Mouse (Mus musculus) neural tube, embryonic 13.5 days (tissue): Measurements from ENCODE around the gene Gm572. TPM values are rescaled to one million over a fixed set of nuclear protein-coding genes. Genes with fewer than 3 reads are reported as not detected.

Experiments
- ATAC-seq: fragments of 200-750 bp; cut with Nextera tagmentation; 2 replicates; pipeline ENCODE4 v1.8.0; 2017; ENCODE audit warnings: low read depth, mild to moderate bottlenecking, moderate TSS enrichment, moderate library complexity
- H3K27ac ChIP-seq: fragments of 300-500 bp; sonication (generic); replicated peaks from 2 replicates; pipeline ENCODE4 v1.5.1; 2015; ENCODE audit warnings: moderate library complexity, mild to moderate bottlenecking, inconsistent platforms
- H3K27me3 ChIP-seq: fragments of 300-500 bp; sonication (generic); 2 replicates; pipeline ENCODE4 v1.6.1; 2015; ENCODE audit warnings: mild to moderate bottlenecking, inconsistent platforms
- H3K36me3 ChIP-seq: fragments of 300-500 bp; sonication (generic); 2 replicates; pipeline ENCODE4 v1.6.1; 2015; ENCODE audit warnings: mild to moderate bottlenecking, inconsistent platforms
- H3K4me1 ChIP-seq: fragments of 300-500 bp; sonication (generic); replicated peaks from 2 replicates; pipeline ENCODE4 v1.6.1; 2015; ENCODE audit warnings: inconsistent platforms
- H3K4me2 ChIP-seq: fragments of 300-500 bp; sonication (generic); 2 replicates; pipeline ENCODE4 v1.6.1; 2015; ENCODE audit warnings: inconsistent platforms, mild to moderate bottlenecking, moderate library complexity
- H3K4me3 ChIP-seq: fragments of 300-500 bp; sonication (generic); 2 replicates; pipeline ENCODE4 v1.5.1; 2015; ENCODE audit warnings: mild to moderate bottlenecking, inconsistent platforms
- H3K9ac ChIP-seq: fragments of 300-500 bp; sonication (generic); 2 replicates; pipeline ENCODE4 v1.6.1; 2015; ENCODE audit warnings: moderate library complexity, mild to moderate bottlenecking, inconsistent platforms
- H3K9me3 ChIP-seq: fragments of 300-500 bp; sonication (generic); 2 replicates; pipeline ENCODE4 v1.6.1; 2016; ENCODE audit warnings: inconsistent platforms
- WGBS: fragments of 180-500 bp; shearing (Covaris S2); methylation state at CpG from one replicate; pipeline ENCODE4 v1.1.7; 2015; 5-methylcytosine and 5-hydroxymethylcytosine counted together
- polyA plus RNA-seq: library from polyadenylated mRNA; unstranded; fragments of >200 nt; fragmentation: Nextera tagmentation; extraction: Ambion mirVana; gene quantifications from 2 replicates; pipeline ENCODE4 v1.2.1, GENCODE M21; 2015

The Gm572 gene
- polyA plus RNA-seq, 1 experiment from 2014 or later = not detected

- Histone ChIP-seq H3K9me3 (no peaks in the 10 kb centered on the region), H3K36me3 (no peaks in the 10 kb centered on the region), H3K9ac (no peak overlapping the region), H3K27ac (0 out of 2 replicates have a peak overlapping the region, but pooled peaks have one; percentile 33), H3K4me1 (peaks cover 28% of the 10 kb centered on the region), H3K4me2 (no peak overlapping the region), H3K27me3 (0 out of 2 replicates have a peak, but pooled peaks cover 6% of the 10 kb centered on the region), H3K4me3 (no peak overlapping the region)
- 45% methylated on average over 16 of the region's 16 CpGs for whole genome bisulfite sequencing
- peak; percentile 51; the same call in 1 of the 2 replicates for ATAC-seq
Observed at GRCm38 (mm10) chr4:148676188-148676960, 33.3 kb downstream of the Gm572 start.

GRCm38 (mm10) chr4:148676961-148677637 is 34.0 kb downstream of the Gm572 start:
- H3K9me3 ChIP-seq = no peaks in the 10 kb centered on the region
- no peak overlapping the region for H3K9ac ChIP-seq
- no peak for ATAC-seq
- peak overlapping the region; percentile 43; the same call in 1 of the 2 replicates for H3K27ac ChIP-seq
- 32% methylated on average over 19 of the region's 20 CpGs for WGBS
- no peaks in the 10 kb centered on the region for H3K36me3 ChIP-seq
- no peak overlapping the region for H3K4me2 ChIP-seq
- H3K4me1 ChIP-seq = peaks cover 35% of the 10 kb centered on the region
- no peak overlapping the region for H3K4me3 ChIP-seq
- 0 out of 2 replicates have a peak, but pooled peaks cover 6% of the 10 kb centered on the region for H3K27me3 ChIP-seq

DNA sequence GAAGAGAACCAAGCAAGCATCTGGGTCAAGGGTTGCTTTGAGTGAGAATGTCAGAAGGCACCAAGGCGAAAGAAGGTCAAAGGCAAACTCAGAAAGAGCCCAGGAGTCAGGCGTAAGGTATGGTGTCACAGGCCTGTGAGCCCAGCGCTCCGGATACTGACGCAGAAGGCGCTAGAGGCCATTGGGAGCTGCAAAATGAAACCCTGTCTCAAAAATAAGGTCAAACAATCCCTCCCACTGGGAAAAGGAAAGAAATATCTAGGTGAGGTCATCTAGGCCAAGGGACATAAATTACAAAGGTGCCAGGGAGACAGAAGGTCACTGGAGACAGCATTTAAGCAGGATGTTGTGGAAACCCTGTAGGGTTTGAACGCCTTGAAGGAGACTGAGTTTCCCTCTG is 35.0 kb downstream of the Gm572 start:
- Histone ChIP-seq H3K27me3 (0 out of 2 replicates have a peak, but pooled peaks cover 6% of the 10 kb centered on the region), H3K4me2 (no peak overlapping the region), H3K36me3 (no peaks in the 10 kb centered on the region), H3K4me3 (no peak overlapping the region), H3K9ac (no peak overlapping the region), H3K4me1 (peaks cover 35% of the 10 kb centered on the region), H3K27ac (no peak overlapping the region), H3K9me3 (no peaks in the 10 kb centered on the region)
- no peak for ATAC-seq
- WGBS = 74% methylated on average over 7 of the region's 7 CpGs

DNA sequence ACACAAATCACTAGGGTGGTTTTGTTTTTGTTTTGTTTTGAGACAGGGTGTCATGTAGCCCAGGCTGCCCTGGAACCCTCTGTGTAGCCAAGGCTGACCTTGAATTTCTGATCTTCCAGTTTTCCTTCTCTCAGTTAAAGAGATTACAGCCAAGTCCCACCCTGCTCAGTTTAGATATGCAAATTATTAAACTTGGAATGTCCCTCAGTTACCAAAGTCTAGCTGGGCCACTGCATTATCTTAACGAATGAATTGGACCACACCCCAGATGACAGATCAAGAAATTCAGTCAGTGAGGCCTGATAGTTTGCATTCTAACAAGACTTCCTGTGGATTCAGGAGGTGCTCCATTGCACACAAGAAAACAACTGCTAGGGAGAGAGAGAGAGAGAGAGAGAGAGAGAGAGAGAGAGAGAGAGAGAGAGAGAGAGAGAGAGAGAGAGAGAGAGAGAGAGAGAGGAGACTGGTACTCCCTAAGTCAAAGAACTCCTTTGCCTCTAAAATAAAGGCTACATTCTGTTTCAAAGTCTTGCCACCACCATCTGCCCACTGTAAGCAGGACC is 37.5 kb downstream of the Gm572 start:
- no peak overlapping the region for H3K4me3 ChIP-seq
- WGBS = 73% methylated on average over 1 of the region's 1 CpGs
- H3K9ac ChIP-seq = no peak overlapping the region
- peaks cover 28% of the 10 kb centered on the region for H3K4me1 ChIP-seq
- no peak for ATAC-seq
- no peaks in the 10 kb centered on the region for H3K9me3 ChIP-seq
- H3K4me2 ChIP-seq = no peak overlapping the region
- 0 out of 2 replicates have a peak, but pooled peaks cover 11% of the 10 kb centered on the region for H3K27me3 ChIP-seq
- no peak overlapping the region for H3K27ac ChIP-seq
- no peaks in the 10 kb centered on the region for H3K36me3 ChIP-seq

DNA sequence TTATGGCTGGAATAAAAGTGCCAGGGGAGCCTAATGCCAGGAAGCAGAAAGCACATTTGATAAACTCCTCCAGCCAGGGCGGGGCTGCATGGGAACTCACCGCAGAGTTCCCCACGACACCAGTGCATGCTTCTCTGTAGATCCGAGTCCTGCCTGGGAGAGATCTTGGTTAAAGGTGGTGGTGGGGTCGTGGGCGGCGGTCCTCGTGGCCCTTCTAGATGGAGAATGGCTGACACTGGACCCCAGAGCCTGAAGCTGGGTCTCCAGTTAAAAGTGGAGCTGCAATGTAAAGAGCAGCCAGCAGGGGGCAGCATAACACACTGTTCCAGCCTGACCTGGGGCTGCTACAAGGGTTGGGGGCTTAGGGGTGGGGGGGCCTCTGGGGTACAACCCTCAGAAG is 38.3 kb downstream of the Gm572 start:
- Histone ChIP-seq H3K4me3 (no peak overlapping the region), H3K27ac (no peak overlapping the region), H3K27me3 (0 out of 2 replicates have a peak, but pooled peaks cover 11% of the 10 kb centered on the region), H3K4me1 (peaks cover 26% of the 10 kb centered on the region), H3K36me3 (no peaks in the 10 kb centered on the region), H3K4me2 (no peak overlapping the region), H3K9ac (no peak overlapping the region), H3K9me3 (no peaks in the 10 kb centered on the region)
- 0 out of 2 replicates have a peak, but pooled peaks have one; percentile 19 for ATAC-seq
- 18% methylated on average over 8 of the region's 8 CpGs for WGBS

DNA sequence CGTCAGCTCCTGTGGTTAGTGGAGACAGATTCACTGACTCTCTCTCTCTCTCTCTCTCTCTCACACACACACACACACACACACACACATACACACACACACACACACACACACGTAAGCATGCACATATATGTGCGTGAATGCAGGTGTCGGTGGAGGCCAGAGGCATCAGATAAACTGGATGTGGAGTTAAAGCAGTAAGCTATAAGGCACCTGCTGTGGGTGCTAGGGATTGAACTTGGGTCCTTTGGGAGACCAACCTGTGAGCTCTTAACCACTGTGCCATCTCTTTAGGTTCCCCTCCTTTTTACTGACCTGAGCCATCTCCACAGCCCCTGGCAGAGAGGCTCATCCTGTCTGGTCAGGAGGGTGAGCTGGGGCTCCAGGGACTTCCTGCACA is 39.8 kb downstream of the Gm572 start:
- Histone ChIP-seq H3K4me3 (no peak overlapping the region), H3K27ac (no peak overlapping the region), H3K9me3 (no peaks in the 10 kb centered on the region), H3K36me3 (no peaks in the 10 kb centered on the region), H3K27me3 (peaks cover 16% of the 10 kb centered on the region), H3K4me2 (no peak overlapping the region), H3K9ac (no peak overlapping the region), H3K4me1 (peaks cover 21% of the 10 kb centered on the region)
- ATAC-seq = no peak
- WGBS = 90% methylated on average over 4 of the region's 4 CpGs

DNA sequence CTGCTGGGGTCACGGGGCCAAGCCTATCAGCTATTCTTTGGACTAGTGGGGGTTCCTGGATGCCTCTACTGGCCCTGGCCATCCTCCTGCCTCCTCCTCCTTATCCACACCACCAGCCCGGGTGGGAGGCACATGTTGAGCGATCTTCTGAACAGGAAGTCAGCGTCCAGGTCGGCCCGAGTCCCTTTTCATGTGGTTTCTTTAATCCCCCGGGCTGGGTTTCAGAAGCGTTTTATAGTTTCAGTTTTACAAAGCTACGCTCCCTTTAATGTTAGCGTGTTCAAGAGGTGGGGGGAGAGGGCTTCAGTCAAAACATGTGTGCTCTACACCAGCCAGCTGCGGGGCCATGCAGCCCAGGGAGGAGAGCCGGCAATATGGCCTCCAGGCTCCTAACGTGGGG is 40.4 kb downstream of the Gm572 start:
- WGBS = 71% methylated on average over 13 of the region's 13 CpGs
- Histone ChIP-seq H3K27ac (no peak overlapping the region), H3K9me3 (no peaks in the 10 kb centered on the region), H3K4me3 (no peak overlapping the region), H3K4me1 (peaks cover 21% of the 10 kb centered on the region), H3K36me3 (no peaks in the 10 kb centered on the region), H3K4me2 (no peak overlapping the region), H3K9ac (no peak overlapping the region; the same call in 1 of the 2 replicates), H3K27me3 (peaks cover 18% of the 10 kb centered on the region)
- no peak for ATAC-seq

DNA sequence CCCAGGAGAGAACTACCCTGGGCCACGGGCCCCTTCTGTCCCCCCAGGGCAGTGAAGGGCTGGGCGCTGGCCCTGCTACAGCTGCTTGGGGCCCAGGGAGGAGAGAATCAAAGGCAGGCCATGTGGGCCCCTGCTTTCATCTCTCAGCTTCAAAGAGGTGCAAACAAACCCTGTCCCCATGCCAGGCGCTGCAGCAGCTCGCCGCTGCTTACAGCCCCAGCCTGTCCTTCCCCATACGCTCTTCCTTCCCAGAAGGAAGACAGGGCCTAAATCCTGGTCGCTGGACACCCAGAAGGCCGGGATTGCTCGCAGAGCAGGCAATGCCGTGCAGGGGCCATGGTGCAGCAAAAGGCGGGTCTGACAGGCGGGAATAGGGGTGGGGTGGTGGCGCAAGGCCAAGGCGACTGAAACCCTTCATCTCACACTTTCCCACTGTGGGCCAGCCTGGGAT is 43.4 kb downstream of the Gm572 start:
- Histone ChIP-seq H3K9me3 (no peaks in the 10 kb centered on the region), H3K36me3 (no peaks in the 10 kb centered on the region), H3K4me3 (no peak overlapping the region), H3K9ac (peak overlapping the region; percentile 38; the same call in 1 of the 2 replicates), H3K4me1 (peaks cover 16% of the 10 kb centered on the region), H3K4me2 (no peak overlapping the region), H3K27me3 (peaks cover 18% of the 10 kb centered on the region), H3K27ac (no peak overlapping the region)
- 20% methylated on average over 14 of the region's 14 CpGs for WGBS
- no peak for ATAC-seq

GRCm38 (mm10) chr4:148688091-148688490 is 45.0 kb downstream of the Gm572 start:
- Histone ChIP-seq H3K4me1 (peaks cover 10% of the 10 kb centered on the region), H3K9ac (no peak overlapping the region), H3K36me3 (no peaks in the 10 kb centered on the region), H3K27ac (no peak overlapping the region), H3K9me3 (no peaks in the 10 kb centered on the region), H3K4me2 (no peak overlapping the region), H3K27me3 (peaks cover 18% of the 10 kb centered on the region), H3K4me3 (no peak overlapping the region)
- ATAC-seq = no peak
- 67% methylated on average over 2 of the region's 2 CpGs for WGBS

GRCm38 (mm10) chr4:148691185-148691584 is 48.1 kb downstream of the Gm572 start:
- Histone ChIP-seq H3K9me3 (no peaks in the 10 kb centered on the region), H3K27me3 (peaks cover 12% of the 10 kb centered on the region), H3K27ac (no peak overlapping the region), H3K36me3 (no peaks in the 10 kb centered on the region), H3K4me3 (no peak overlapping the region), H3K9ac (no peak overlapping the region), H3K4me2 (no peak overlapping the region), H3K4me1 (peaks cover 7% of the 10 kb centered on the region)
- 70% methylated on average over 4 of the region's 4 CpGs for WGBS
- no peak for ATAC-seq

GRCm38 (mm10) chr4:148693417-148693959 is 50.4 kb downstream of the Gm572 start:
- Histone ChIP-seq H3K27me3 (0 out of 2 replicates have a peak, but pooled peaks cover 2% of the 10 kb centered on the region), H3K4me1 (no peaks in the 10 kb centered on the region), H3K27ac (no peak overlapping the region), H3K9ac (no peak overlapping the region), H3K36me3 (no peaks in the 10 kb centered on the region), H3K9me3 (no peaks in the 10 kb centered on the region), H3K4me2 (no peak overlapping the region), H3K4me3 (no peak overlapping the region)
- WGBS = 92% methylated on average over 7 of the region's 7 CpGs
- ATAC-seq = no peak

- no peaks in the 10 kb centered on the region; the same call in 1 of the 2 replicates for H3K4me1 ChIP-seq
- 0 out of 2 replicates have a peak, but pooled peaks have one; percentile 36 for ATAC-seq
- no peak overlapping the region for H3K27ac ChIP-seq
- no peaks in the 10 kb centered on the region for H3K9me3 ChIP-seq
- H3K4me2 ChIP-seq = no peak overlapping the region
- H3K4me3 ChIP-seq = no peak overlapping the region
- H3K9ac ChIP-seq = no peak overlapping the region
- 52% methylated on average over 3 of the region's 3 CpGs for WGBS
- H3K36me3 ChIP-seq = no peaks in the 10 kb centered on the region
- H3K27me3 ChIP-seq = peaks cover 7% of the 10 kb centered on the region; the same call in 1 of the 2 replicates
Observed at GRCm38 (mm10) chr4:148704756-148705155, 61.6 kb downstream of the Gm572 start.
